ENCODE assay signal across 23 mouse cellular contexts in the genomic region with DNA sequence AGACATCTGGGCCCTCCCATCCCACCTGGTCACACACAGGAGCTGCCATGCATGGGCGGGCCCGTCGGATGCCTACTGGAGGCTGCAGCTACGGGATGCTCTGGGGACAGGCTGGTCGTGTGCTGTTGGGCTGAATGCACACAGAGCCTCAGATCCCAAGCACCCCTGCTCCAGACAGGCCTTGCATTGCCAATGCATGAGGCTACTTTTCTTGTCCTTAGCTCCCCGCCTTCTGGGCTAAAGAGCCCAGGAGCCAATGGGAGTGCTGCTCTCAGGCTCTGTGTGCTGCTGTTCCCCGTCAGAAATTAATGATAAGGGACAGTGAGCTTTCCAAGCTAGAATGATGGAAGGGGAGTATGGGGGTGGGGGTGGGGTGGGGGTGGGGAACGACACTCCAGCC. TPM values are rescaled to one million over a fixed set of nuclear protein-coding genes. Genes with fewer than 3 reads are reported as not detected.
DNase-seq lines count a peak whose midpoint lies in the region; ATAC-seq and TF ChIP-seq lines count a peak whose summit lies in the region.
"Had no signal": no experiment of that assay in that cellular context is flagged by ENCODE, and none has a peak within 500 bp of the region (broad histone marks: within the 10 kb centered on the region; RNA-seq: fewer than 3 reads in every experiment).

No protein-coding gene starts in this region.

- peak overlapping the region; percentile 69; the same call in 1 of the 2 replicates for H3K27ac ChIP-seq in hindbrain, embryonic 13.5 days
- H3K27ac ChIP-seq in hindbrain, postnatal 0 days = no peak overlapping the region
- H3K27ac ChIP-seq in heart, embryonic 14.5 days (replicated peaks in 1 of 2; ENCODE audit: control insufficient read depth in 1 of 2, insufficient read depth in 1 of 2, low read depth in 2 of 2, low read length in 2 of 2) = peak overlapping the region; percentile 85 to 92
- H3K27ac ChIP-seq in heart, postnatal 0 days (ENCODE audit: low read depth) = peak overlapping the region; percentile 94
- H3K27ac ChIP-seq in thymus, adult 2 months (ENCODE audit: control insufficient read depth, insufficient read depth, low read length) = no peak overlapping the region
- H3K27ac ChIP-seq: embryonic facial prominence, embryonic 13.5 days; liver, embryonic 13.5 days; midbrain, embryonic 15.5 days had no signal

- TF ChIP-seq EP300 in heart, postnatal 0 days (IDR thresholded peaks at IDR 0.05; ENCODE audit: low read depth) = no peak

- no peak overlapping the region for H3K9ac ChIP-seq in hindbrain, embryonic 13.5 days
- H3K9ac ChIP-seq in hindbrain, postnatal 0 days (replicated peaks; ENCODE audit: low read length) = no peak overlapping the region
- peak overlapping the region; percentile 31; the same call in 1 of the 2 replicates for H3K9ac ChIP-seq in heart, embryonic 14.5 days (ENCODE audit: low read length)
- no peak overlapping the region for H3K9ac ChIP-seq in heart, postnatal 0 days (replicated peaks; ENCODE audit: low read depth, low read length)
- H3K9ac ChIP-seq: embryonic facial prominence, embryonic 13.5 days; liver, embryonic 13.5 days; midbrain, embryonic 15.5 days had no signal

- H3K4me2 ChIP-seq in hindbrain, embryonic 13.5 days = no peak overlapping the region
- no peak overlapping the region for H3K4me2 ChIP-seq in hindbrain, postnatal 0 days (ENCODE audit: low read depth, low read length)
- H3K4me2 ChIP-seq in heart, embryonic 14.5 days (ENCODE audit: low read length) = peak overlapping the region; percentile 31; the same call in 1 of the 2 replicates
- no peak overlapping the region for H3K4me2 ChIP-seq in heart, postnatal 0 days (ENCODE audit: low read depth, low read length)
- H3K4me2 ChIP-seq: embryonic facial prominence, embryonic 13.5 days; liver, embryonic 13.5 days; midbrain, embryonic 15.5 days had no signal

- H3K9me3 ChIP-seq in hindbrain, embryonic 13.5 days = no peaks in the 10 kb centered on the region
- H3K9me3 ChIP-seq in hindbrain, postnatal 0 days (ENCODE audit: low read length) = no peaks in the 10 kb centered on the region
- no peaks in the 10 kb centered on the region for H3K9me3 ChIP-seq in heart, embryonic 14.5 days (ENCODE audit: control insufficient read depth, low read length)
- no peaks in the 10 kb centered on the region for H3K9me3 ChIP-seq in heart, postnatal 0 days (replicated peaks; ENCODE audit: control insufficient read depth, low read length)
- H3K9me3 ChIP-seq: embryonic facial prominence, embryonic 13.5 days; liver, embryonic 13.5 days; midbrain, embryonic 15.5 days had no signal

- peak; percentile 40 to 54 for DNase-seq in heart, adult 18-20 months
- no peak for DNase-seq in heart, postnatal 25 days (ENCODE audit: low spot score)
- DNase-seq in hindbrain, postnatal 0 days (ENCODE audit: low spot score) = no peak
- DNase-seq in heart, postnatal 0 days (ENCODE audit: low spot score) = peak; percentile 66
- no peak for DNase-seq in thymus, adult 2 months
- DNase-seq in layer of hippocampus, postnatal 10 days (ENCODE audit: low spot score in 2 of 2) = no peak
- DNase-seq: adrenal gland, adult 8-10 months; embryo, embryonic 11 days; kidney, postnatal 14 days; liver, embryonic 13.5 days; lung, adult 2 months; lung, postnatal 14 days; right cerebral cortex, adult 18-20 months; right cerebral cortex, postnatal 4 days; thymus, postnatal 25 days had no signal

- TF ChIP-seq CTCF in hindbrain, postnatal 0 days (IDR thresholded peaks at IDR 0.05; ENCODE audit: low read depth) = no peak
- no peak for TF ChIP-seq CTCF in heart, postnatal 0 days (IDR thresholded peaks at IDR 0.05; ENCODE audit: low read depth)
- no peak for TF ChIP-seq CTCF in thymus, adult 2 months (IDR thresholded peaks at IDR 0.05; ENCODE audit: borderline replicate concordance, control insufficient read depth, extremely low read depth, insufficient read depth, low read length, poor library complexity)

- no peak for TF ChIP-seq POLR2A in thymus, adult 2 months (IDR thresholded peaks at IDR 0.05; ENCODE audit: control insufficient read depth, extremely low read depth, insufficient read depth, low read length, poor library complexity)

- H3K4me1 ChIP-seq in hindbrain, embryonic 13.5 days (replicated peaks) = peaks cover 45% of the 10 kb centered on the region
- H3K4me1 ChIP-seq in hindbrain, postnatal 0 days (ENCODE audit: insufficient read depth, low read length) = peaks cover 5% of the 10 kb centered on the region
- peaks cover 59 to 88% of the 10 kb centered on the region in 2 experiments for H3K4me1 ChIP-seq in heart, embryonic 14.5 days (ENCODE audit: control insufficient read depth in 2 of 2, insufficient read depth in 2 of 2, low read length in 2 of 2)
- peaks cover 57% of the 10 kb centered on the region for H3K4me1 ChIP-seq in heart, postnatal 0 days (ENCODE audit: control insufficient read depth, insufficient read depth)
- H3K4me1 ChIP-seq in thymus, adult 2 months (replicated peaks; ENCODE audit: control insufficient read depth, insufficient read depth, low read length) = peaks cover 65% of the 10 kb centered on the region

- intact Hi-C loops in heart, postnatal 25 days (cut with DNase I) = no loop called here

- H3K36me3 ChIP-seq in hindbrain, embryonic 13.5 days = no peaks in the 10 kb centered on the region
- no peaks in the 10 kb centered on the region for H3K36me3 ChIP-seq in hindbrain, postnatal 0 days (ENCODE audit: insufficient read depth, low read length)
- H3K36me3 ChIP-seq in heart, embryonic 14.5 days (ENCODE audit: control insufficient read depth, insufficient read depth, low read length) = no peaks in the 10 kb centered on the region
- no peaks in the 10 kb centered on the region for H3K36me3 ChIP-seq in heart, postnatal 0 days (replicated peaks; ENCODE audit: control insufficient read depth, insufficient read depth, low read length)
- no peaks in the 10 kb centered on the region for H3K36me3 ChIP-seq in thymus, adult 2 months (ENCODE audit: control insufficient read depth, insufficient read depth, low read length)
- H3K36me3 ChIP-seq: embryonic facial prominence, embryonic 13.5 days; liver, embryonic 13.5 days; midbrain, embryonic 15.5 days had no signal

- peaks cover 23% of the 10 kb centered on the region for H3K27me3 ChIP-seq in hindbrain, embryonic 13.5 days
- H3K27me3 ChIP-seq in hindbrain, postnatal 0 days (ENCODE audit: insufficient read depth, low read length) = no peaks in the 10 kb centered on the region
- no peaks in the 10 kb centered on the region for H3K27me3 ChIP-seq in heart, embryonic 14.5 days (ENCODE audit: control insufficient read depth, insufficient read depth, low read length)
- H3K27me3 ChIP-seq in heart, postnatal 0 days (ENCODE audit: control insufficient read depth, insufficient read depth, low read length) = no peaks in the 10 kb centered on the region
- H3K27me3 ChIP-seq in thymus, adult 2 months (ENCODE audit: control insufficient read depth, insufficient read depth, low read length) = no peaks in the 10 kb centered on the region

- WGBS in hindbrain, embryonic 13.5 days = 60% methylated on average over 8 of the region's 8 CpGs
- WGBS in hindbrain, postnatal 0 days = 52% methylated on average over 8 of the region's 8 CpGs
- 44% methylated on average over 8 of the region's 8 CpGs for WGBS in heart, embryonic 14.5 days
- 37% methylated on average over 8 of the region's 8 CpGs for WGBS in heart, postnatal 0 days
- 75% methylated on average over 8 of the region's 8 CpGs for WGBS in thymus, adult 2 months

- ATAC-seq in hindbrain, embryonic 13.5 days (ENCODE audit: low FRiP score) = peak; percentile 47; the same call in 1 of the 2 replicates
- ATAC-seq in hindbrain, postnatal 0 days = no peak
- ATAC-seq in heart, embryonic 14.5 days (ENCODE audit: insufficient number of reproducible peaks, insufficient read depth, low FRiP score, low read depth) = peak; percentile 59
- ATAC-seq in heart, postnatal 0 days (ENCODE audit: insufficient read depth, low read depth) = peak; percentile 75
- ATAC-seq: forebrain, embryonic 16.5 days; midbrain, embryonic 15.5 days had no signal

- no peak overlapping the region for H3K4me3 ChIP-seq in hindbrain, embryonic 13.5 days
- no peak overlapping the region for H3K4me3 ChIP-seq in hindbrain, postnatal 0 days (ENCODE audit: low read length)
- no peak overlapping the region for H3K4me3 ChIP-seq in heart, embryonic 14.5 days (ENCODE audit: control insufficient read depth in 1 of 2, insufficient read depth in 1 of 2, low read depth in 1 of 2, low read length in 2 of 2)
- no peak overlapping the region for H3K4me3 ChIP-seq in heart, postnatal 0 days (ENCODE audit: low read depth, low read length)
- no peak overlapping the region for H3K4me3 ChIP-seq in thymus, adult 2 months (ENCODE audit: control insufficient read depth, insufficient read depth, low read length)
- H3K4me3 ChIP-seq: embryonic facial prominence, embryonic 13.5 days; erythroblast, embryonic 14.5 days; liver, embryonic 13.5 days; midbrain, embryonic 15.5 days; myocyte had no signal

RNA-seq across cellular contexts. Expression of gene Nfatc2, which starts 17.0 kb away (rescaled TPM):
- total RNA-seq in heart, adult 18-20 months (2021) = 10 to 100 TPM in 1 of 2 experiments, 1 to 10 TPM in 1; 8.7 to 10.1 TPM
- total RNA-seq in heart, postnatal 25 days (2021) = 10 to 100 TPM; 16.7 to 20.8 TPM
- 1.7 and 1.8 TPM in 2 replicates for polyA plus RNA-seq in hindbrain, embryonic 13.5 days (2015; fragmentation: Nextera tagmentation; extraction: Ambion mirVana)
- 7.4 and 8.5 TPM in 2 replicates for total RNA-seq in hindbrain, postnatal 0 days (2014; rRNA removed)
- 6.5 and 6.6 TPM in 2 replicates for polyA plus RNA-seq in hindbrain, postnatal 0 days (2015; fragmentation: Nextera tagmentation; extraction: Ambion mirVana)
- 13.0 and 13.2 TPM in 2 replicates for polyA plus RNA-seq in heart, embryonic 14.5 days (2014; fragmentation: Nextera tagmentation; extraction: Ambion mirVana)
- 7.4 and 10.1 TPM in 2 replicates for total RNA-seq in heart, postnatal 0 days (2014; rRNA removed; ENCODE audit: low replicate concordance)
- 7.3 and 8.2 TPM in 2 replicates for polyA plus RNA-seq in heart, postnatal 0 days (2015; fragmentation: Nextera tagmentation; extraction: Ambion mirVana)
- polyA plus RNA-seq in thymus, adult 2 months (2012; rRNA removed) = 13.3 and 17.4 TPM in 2 replicates
- total RNA-seq in layer of hippocampus, postnatal 10 days (2021) = 10 to 100 TPM; 18.6 to 20.5 TPM
- total RNA-seq: MEL had no signal
- polyA plus RNA-seq: erythroblast, embryonic 14.5 days had no signal

Comparison
In these comparisons a context has a peak if more than half of its experiments do, and no peak if none do; other contexts are left out.
1. DNase-seq: peak in heart, adult 18-20 months (2 of 2) and heart, postnatal 0 days (single experiment); none in heart, postnatal 25 days (single experiment), hindbrain, postnatal 0 days (single experiment), thymus, adult 2 months (single experiment) and layer of hippocampus, postnatal 10 days (0 of 2).
2. H3K27ac ChIP-seq: peak in hindbrain, embryonic 13.5 days (single experiment), heart, embryonic 14.5 days (2 of 2) and heart, postnatal 0 days (single experiment); none in hindbrain, postnatal 0 days (single experiment) and thymus, adult 2 months (single experiment).